Mouse (Mus musculus): ENCODE results near the gene Kpna6.

DNA sequence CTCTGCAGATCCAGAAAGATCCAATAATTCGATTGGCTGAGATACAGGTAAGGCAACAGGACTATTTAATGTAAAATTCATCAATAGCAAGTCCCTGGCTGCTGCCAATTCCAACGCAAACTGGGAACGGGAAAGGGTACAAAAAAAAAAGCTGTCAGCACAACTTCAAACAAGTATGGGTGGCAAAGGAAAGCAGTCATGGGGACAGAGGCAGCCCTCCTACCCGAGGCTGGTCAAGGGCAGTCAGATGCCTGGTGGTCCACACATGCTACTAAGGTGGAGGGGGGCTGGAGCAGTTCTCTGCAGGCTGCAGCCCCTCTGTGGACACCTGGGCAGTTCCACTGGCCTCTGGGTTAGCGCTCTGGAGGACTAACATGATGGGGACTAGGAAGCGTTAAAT is 46.5 kb downstream of the Kpna6 start:
- no peak for TF ChIP-seq POLR2A (IDR thresholded peaks at IDR 0.05; ENCODE audit: control insufficient read depth, low read depth, low read length)
- TF ChIP-seq CTCF (IDR thresholded peaks at IDR 0.05; ENCODE audit: control insufficient read depth, insufficient read depth, insufficient replicate concordance, low read depth, low read length): no peak

All from testis, adult 2 months (tissue).